Mouse (Mus musculus): Measurements from ENCODE around the gene Mcrip1.

Gene Mcrip1

GRCm38 (mm10) chr11:120509940-120510339 lies 39.6 kb downstream of the Mcrip1 start:
- DNase-seq, result no peak

GRCm38 (mm10) chr11:120508290-120508870 lies 41.1 kb downstream of the Mcrip1 start:
- no peak for DNase-seq

GRCm38 (mm10) chr11:120507611-120508289 lies 41.8 kb downstream of the Mcrip1 start:
- DNase-seq, result no peak

GRCm38 (mm10) chr11:120506899-120507298 lies 42.6 kb downstream of the Mcrip1 start:
- no peak for DNase-seq

GRCm38 (mm10) chr11:120505661-120506060 lies 43.9 kb downstream of the Mcrip1 start:
- no peak for DNase-seq

- no peak for DNase-seq
These were observed 47.8 kb downstream of the Mcrip1 start for GRCm38 (mm10) chr11:120501701-120502100.

- no peak for DNase-seq
These were observed 48.5 kb downstream of the Mcrip1 start for GRCm38 (mm10) chr11:120501018-120501417.

GRCm38 (mm10) chr11:120500357-120500756 lies 49.2 kb downstream of the Mcrip1 start:
- no peak for DNase-seq

GRCm38 (mm10) chr11:120499894-120500293 lies 49.6 kb downstream of the Mcrip1 start:
- DNase-seq, result no peak

- no peak for DNase-seq
These were observed 50.6 kb downstream of the Mcrip1 start for GRCm38 (mm10) chr11:120498891-120499290.

GRCm38 (mm10) chr11:120498226-120498625 lies 51.3 kb downstream of the Mcrip1 start:
- no peak for DNase-seq

- DNase-seq, result no peak
These were observed 52.1 kb downstream of the Mcrip1 start for GRCm38 (mm10) chr11:120497436-120497835.

- no peak for DNase-seq
These were observed 55.6 kb downstream of the Mcrip1 start for GRCm38 (mm10) chr11:120493911-120494310.

GRCm38 (mm10) chr11:120493351-120493750 lies 56.2 kb downstream of the Mcrip1 start:
- DNase-seq, result no peak
